Mouse (Mus musculus): ENCODE data around the gene Ccar1.

DNA sequence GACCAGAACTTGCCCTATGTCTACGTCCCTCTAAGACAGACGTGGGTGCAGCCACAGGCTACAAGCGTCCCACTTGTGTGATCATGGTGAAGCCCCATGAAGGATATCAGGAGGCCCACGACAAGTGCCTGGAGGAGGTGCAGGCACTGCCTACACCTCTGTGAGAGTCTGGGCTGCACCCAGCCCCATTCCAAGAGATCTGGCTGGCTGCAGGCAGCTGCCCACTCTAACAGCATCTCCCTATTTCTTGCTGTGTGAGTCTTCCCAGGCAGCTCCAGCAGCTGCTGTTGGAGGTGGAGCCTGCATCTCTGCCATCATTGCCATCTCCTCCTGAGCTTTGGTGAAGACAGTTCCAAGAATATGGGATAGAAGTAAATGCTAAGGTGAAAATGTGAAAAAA is 89.7 kb downstream of the Ccar1 start:
- TF ChIP-seq CTCF (IDR thresholded peaks at IDR 0.05; ENCODE audit: insufficient read depth, low read depth, low read length): no peak
- TF ChIP-seq POLR2A (IDR thresholded peaks at IDR 0.05; ENCODE audit: insufficient read depth, low read depth, low read length): no peak

Measured in olfactory bulb, adult 2 months (tissue).